Mouse (Mus musculus) embryonic facial prominence, embryonic 15.5 days (tissue): ENCODE results near the gene Fam13c. TPM values are rescaled to one million over a fixed set of nuclear protein-coding genes. Genes with fewer than 3 reads are reported as not detected.

Experiments
- ATAC-seq: fragments of 200-750 bp; cut with Nextera tagmentation; 2 replicates; pipeline ENCODE4 v1.8.0; 2017; ENCODE audit warnings: low read depth, moderate TSS enrichment; ENCODE audit not compliant: insufficient number of reproducible peaks, low FRiP score, low TSS enrichment
- H3K27ac ChIP-seq: fragments of 300-500 bp; sonication (generic); replicated peaks from 2 replicates; pipeline ENCODE4 v1.5.1; 2015; ENCODE audit warnings: mild to moderate bottlenecking, inconsistent platforms
- H3K27me3 ChIP-seq: fragments of 300-500 bp; sonication (generic); 2 replicates; pipeline ENCODE4 v1.6.1; 2015; ENCODE audit warnings: inconsistent platforms
- H3K36me3 ChIP-seq: fragments of 300-500 bp; sonication (generic); 2 replicates; pipeline ENCODE4 v1.6.1; 2015; ENCODE audit warnings: mild to moderate bottlenecking, inconsistent platforms
- H3K4me1 ChIP-seq: fragments of 300-500 bp; sonication (generic); 2 replicates; pipeline ENCODE4 v1.6.1; 2015; ENCODE audit warnings: inconsistent platforms
- H3K4me2 ChIP-seq: fragments of 300-500 bp; sonication (generic); replicated peaks from 2 replicates; pipeline ENCODE4 v1.6.1; 2015; ENCODE audit warnings: mild to moderate bottlenecking, inconsistent platforms
- H3K4me3 ChIP-seq: fragments of 300-500 bp; sonication (generic); replicated peaks from 2 replicates; pipeline ENCODE4 v1.5.1; 2015; ENCODE audit warnings: mild to moderate bottlenecking, inconsistent platforms
- H3K9ac ChIP-seq: fragments of 300-500 bp; sonication (generic); 2 replicates; pipeline ENCODE4 v1.6.1; 2015; ENCODE audit warnings: inconsistent platforms
- H3K9me3 ChIP-seq: fragments of 300-500 bp; sonication (generic); replicated peaks from 2 replicates; pipeline ENCODE4 v1.6.1; 2016; ENCODE audit warnings: inconsistent platforms
- WGBS: fragments of 180-500 bp; shearing (Covaris S2); methylation state at CpG from one replicate; pipeline ENCODE4 v1.1.7; 2015; 5-methylcytosine and 5-hydroxymethylcytosine counted together
- polyA plus RNA-seq: library from polyadenylated mRNA; unstranded; fragments of >200 nt; fragmentation: Nextera tagmentation; extraction: Ambion mirVana; gene quantifications from 2 replicates; pipeline ENCODE4 v1.2.1, GENCODE M21; 2015

Fam13c gene
- polyA plus RNA-seq, 1 experiment from 2014 or later, result 13.6 TPM

DNA sequence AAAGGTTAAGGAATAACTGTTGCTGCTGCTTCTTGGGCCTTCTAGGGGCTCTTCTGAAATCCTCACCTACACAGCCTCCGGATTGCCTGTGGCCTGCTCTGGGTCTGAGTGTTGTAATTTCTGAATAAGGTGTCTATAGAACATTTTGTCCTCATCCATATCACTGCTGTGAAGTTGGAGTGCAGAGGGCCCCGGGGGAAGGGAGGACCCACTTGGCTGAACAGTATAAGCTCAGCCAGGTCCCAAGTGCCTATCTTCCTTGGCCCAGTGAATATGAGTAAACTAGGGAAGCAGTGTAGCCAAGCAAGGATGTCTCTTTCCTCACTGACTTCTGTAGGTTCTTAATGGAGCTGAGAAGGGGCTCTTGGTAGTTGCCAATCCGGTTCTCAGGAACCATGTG is 112.2 kb downstream of the Fam13c start:
- no peak for ATAC-seq
- Histone ChIP-seq H3K4me3 (no peak overlapping the region), H3K9ac (no peak overlapping the region), H3K4me2 (no peak overlapping the region), H3K36me3 (peaks cover 8% of the 10 kb centered on the region; the same call in 1 of the 2 replicates), H3K9me3 (no peaks in the 10 kb centered on the region), H3K27ac (no peak overlapping the region), H3K4me1 (no peaks in the 10 kb centered on the region), H3K27me3 (no peaks in the 10 kb centered on the region)
- WGBS, result 93% methylated on average over 3 of the region's 3 CpGs

DNA sequence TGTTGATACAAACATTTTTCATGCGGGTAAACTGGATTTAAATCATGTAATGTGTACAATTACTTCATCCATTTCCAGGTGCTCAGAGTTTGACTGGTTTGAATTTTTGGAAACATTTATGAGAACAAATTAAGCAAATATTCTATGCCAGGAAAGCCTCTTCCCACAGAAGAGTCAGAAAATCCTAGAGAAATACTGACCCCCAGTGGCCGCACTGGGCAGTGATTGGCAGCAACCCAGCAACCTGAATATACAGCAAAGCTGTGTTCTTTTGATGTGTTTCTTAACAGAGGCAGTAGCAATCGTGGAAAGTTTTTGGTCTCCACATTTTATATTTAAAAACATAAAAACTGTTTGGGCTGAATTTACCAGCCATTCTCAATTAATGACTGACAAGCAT is 123.4 kb downstream of the Fam13c start:
- no peak overlapping the region for H3K4me3 ChIP-seq
- H3K4me2 ChIP-seq, result no peak overlapping the region
- no peaks in the 10 kb centered on the region for H3K9me3 ChIP-seq
- H3K4me1 ChIP-seq, result no peaks in the 10 kb centered on the region
- H3K9ac ChIP-seq, result no peak overlapping the region
- H3K36me3 ChIP-seq, result no peaks in the 10 kb centered on the region
- no peaks in the 10 kb centered on the region for H3K27me3 ChIP-seq
- ATAC-seq, result no peak
- no peak overlapping the region for H3K27ac ChIP-seq
- 16% methylated on average over 3 of the region's 3 CpGs for WGBS

- Histone ChIP-seq H3K4me3 (no peak overlapping the region), H3K9ac (no peak overlapping the region), H3K4me1 (no peaks in the 10 kb centered on the region), H3K27me3 (no peaks in the 10 kb centered on the region), H3K36me3 (no peaks in the 10 kb centered on the region), H3K4me2 (no peak overlapping the region), H3K27ac (no peak overlapping the region), H3K9me3 (no peaks in the 10 kb centered on the region)
- ATAC-seq, result no peak
- 59% methylated on average over 7 of the region's 7 CpGs for WGBS
Observed at GRCm38 (mm10) chr10:70581556-70582211, 141.4 kb downstream of the Fam13c start.

- Histone ChIP-seq H3K36me3 (no peaks in the 10 kb centered on the region), H3K4me3 (no peak overlapping the region), H3K9me3 (no peaks in the 10 kb centered on the region), H3K27ac (no peak overlapping the region), H3K4me2 (no peak overlapping the region), H3K4me1 (no peaks in the 10 kb centered on the region), H3K9ac (no peak overlapping the region), H3K27me3 (no peaks in the 10 kb centered on the region)
- WGBS, result 79% methylated on average over 1 of the region's 1 CpGs
- no peak for ATAC-seq
Observed at GRCm38 (mm10) chr10:70584171-70584570, 143.9 kb downstream of the Fam13c start.

GRCm38 (mm10) chr10:70586876-70587405 is 146.7 kb downstream of the Fam13c start:
- no peak for ATAC-seq
- H3K27me3 ChIP-seq, result no peaks in the 10 kb centered on the region
- no peaks in the 10 kb centered on the region for H3K4me1 ChIP-seq
- WGBS, result 58% methylated on average over 3 of the region's 3 CpGs
- no peak overlapping the region for H3K27ac ChIP-seq
- no peaks in the 10 kb centered on the region for H3K9me3 ChIP-seq
- H3K36me3 ChIP-seq, result no peaks in the 10 kb centered on the region
- H3K4me3 ChIP-seq, result no peak overlapping the region
- no peak overlapping the region for H3K9ac ChIP-seq
- no peak overlapping the region for H3K4me2 ChIP-seq

- no peak overlapping the region for H3K4me3 ChIP-seq
- WGBS, result 45% methylated on average over 1 of the region's 1 CpGs
Observed at GRCm38 (mm10) chr10:70594007-70594406, 153.7 kb downstream of the Fam13c start.

GRCm38 (mm10) chr10:70598081-70598515 is 157.8 kb downstream of the Fam13c start:
- Histone ChIP-seq H3K4me2 (peak overlapping the region; percentile 99), H3K36me3 (no peaks in the 10 kb centered on the region), H3K9me3 (no peaks in the 10 kb centered on the region), H3K27ac (no peak overlapping the region), H3K27me3 (peaks cover 26% of the 10 kb centered on the region), H3K4me3 (peak overlapping the region; percentile 68), H3K4me1 (peaks cover 19% of the 10 kb centered on the region), H3K9ac (no peak overlapping the region)
- 0 out of 2 replicates have a peak, but pooled peaks have one; percentile 27 for ATAC-seq
- 22% methylated on average over 10 of the region's 10 CpGs for WGBS

More at GRCm38 (mm10) chr10:70594007-70594406, 153.7 kb downstream of the Fam13c start:
- H3K4me1 ChIP-seq, result peaks cover 10% of the 10 kb centered on the region; the same call in 1 of the 2 replicates
- H3K27ac ChIP-seq, result no peak overlapping the region
- no peak overlapping the region for H3K4me2 ChIP-seq
- H3K27me3 ChIP-seq, result peaks cover 10% of the 10 kb centered on the region
- H3K36me3 ChIP-seq, result no peaks in the 10 kb centered on the region
- no peak for ATAC-seq
- H3K9me3 ChIP-seq, result no peaks in the 10 kb centered on the region
- H3K9ac ChIP-seq, result no peak overlapping the region

- peak; percentile 27 for ATAC-seq
- H3K4me3 ChIP-seq, result peak overlapping the region; percentile 68
- H3K36me3 ChIP-seq, result no peaks in the 10 kb centered on the region
- H3K9ac ChIP-seq, result no peak overlapping the region
- peaks cover 19% of the 10 kb centered on the region for H3K4me1 ChIP-seq
- H3K27ac ChIP-seq, result no peak overlapping the region
- WGBS, result 1% methylated on average over 46 of the region's 48 CpGs
- H3K27me3 ChIP-seq, result peaks cover 26% of the 10 kb centered on the region
- H3K4me2 ChIP-seq, result peak overlapping the region; percentile 99
- no peaks in the 10 kb centered on the region for H3K9me3 ChIP-seq
Observed at GRCm38 (mm10) chr10:70598516-70599125, 158.3 kb downstream of the Fam13c start.

DNA sequence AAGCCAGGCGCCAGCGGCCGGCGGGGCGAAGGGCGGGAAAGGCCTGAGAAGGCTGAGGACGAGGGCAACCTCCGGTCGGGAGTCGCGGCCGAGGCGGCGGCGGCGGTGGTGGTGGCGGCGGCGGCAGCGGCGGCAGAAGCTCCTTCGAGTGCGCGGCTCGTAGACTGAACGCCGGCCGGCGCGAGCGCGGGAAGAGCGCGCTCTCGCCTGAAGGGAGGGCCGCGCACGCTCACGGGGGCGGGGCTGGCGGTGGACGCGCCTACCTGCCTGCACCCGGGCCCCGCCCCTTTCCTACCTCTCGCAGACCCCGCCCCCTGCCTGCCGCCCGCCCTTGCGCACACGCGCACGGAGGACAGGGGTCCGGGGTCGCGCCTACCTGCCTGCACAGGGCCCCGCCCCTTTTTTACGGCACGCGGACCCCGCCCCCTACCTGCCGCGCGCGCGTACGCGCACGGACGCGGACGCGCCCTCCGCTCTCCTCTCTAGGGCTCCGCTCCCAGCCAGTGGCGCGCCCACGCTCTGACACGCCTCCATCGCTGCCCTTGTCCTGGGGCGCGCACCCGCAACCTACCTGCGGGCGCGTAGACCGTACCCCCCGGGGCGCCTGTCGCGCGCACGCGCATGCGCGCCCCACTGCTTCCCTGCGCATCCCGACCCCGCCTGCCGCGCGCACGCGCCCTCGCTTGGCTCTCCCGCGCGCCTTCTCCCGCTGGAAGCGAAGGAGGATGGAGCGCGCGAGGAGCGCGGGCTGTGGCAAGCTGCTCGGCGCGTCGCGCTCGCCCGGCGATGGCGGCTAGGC is 159.0 kb downstream of the Fam13c start:
- H3K36me3 ChIP-seq, result no peaks in the 10 kb centered on the region
- under 1% methylated on average over 89 of the region's 124 CpGs for WGBS
- H3K27ac ChIP-seq, result no peak overlapping the region
- peak; percentile 92 for ATAC-seq
- H3K4me1 ChIP-seq, result peaks cover 19% of the 10 kb centered on the region
- H3K9me3 ChIP-seq, result no peaks in the 10 kb centered on the region
- peaks cover 26% of the 10 kb centered on the region for H3K27me3 ChIP-seq
- peak overlapping the region; percentile 68 for H3K4me3 ChIP-seq
- no peak overlapping the region for H3K9ac ChIP-seq
- peak overlapping the region; percentile 99 for H3K4me2 ChIP-seq

DNA sequence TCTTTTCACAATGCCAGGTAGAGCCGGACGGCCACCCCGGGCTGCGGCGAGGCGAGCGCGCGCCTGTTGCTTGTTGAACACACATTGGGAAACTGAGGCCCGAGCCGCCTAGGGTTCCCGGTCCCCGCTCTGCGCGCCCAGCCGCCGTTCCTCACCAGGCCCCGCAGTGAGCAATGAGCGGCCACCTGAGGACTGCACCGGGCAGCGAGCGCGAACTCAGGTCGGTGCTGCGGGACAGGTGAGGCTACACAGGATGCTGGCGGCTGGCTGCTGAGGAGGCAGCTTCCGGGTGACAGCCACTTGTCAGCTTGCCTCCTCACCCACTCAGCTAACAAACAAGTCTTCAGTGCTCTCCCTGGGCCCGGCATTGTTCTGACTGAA is 159.6 kb downstream of the Fam13c start:
- H3K27me3 ChIP-seq, result peaks cover 26% of the 10 kb centered on the region
- peaks cover 19% of the 10 kb centered on the region for H3K4me1 ChIP-seq
- peak overlapping the region; percentile 99 for H3K4me2 ChIP-seq
- no peak for ATAC-seq
- no peak overlapping the region for H3K9ac ChIP-seq
- no peaks in the 10 kb centered on the region for H3K36me3 ChIP-seq
- H3K4me3 ChIP-seq, result peak overlapping the region; percentile 68
- no peaks in the 10 kb centered on the region for H3K9me3 ChIP-seq
- WGBS, result 2% methylated on average over 28 of the region's 28 CpGs
- H3K27ac ChIP-seq, result no peak overlapping the region
